Mouse (Mus musculus) ovary, adult 18-20 months (tissue): Measurements from ENCODE around the gene Serpina16.
"Not testable (repeated sequence)": the region's sequence is repeated elsewhere in the genome, so short reads cannot be mapped to it uniquely, and the experiment has no call there.

Experiments used
- DNase-seq: peaks from one replicate; pipeline ENCODE4 v3.0.0; 2022; ENCODE audit warnings: low spot score, mixed read lengths

Gene Serpina16

GRCm38 (mm10) chr12:103676039-103676438, at the start of gene Serpina16:
Gene Serpina16 (minus strand): TSS chr12:103676139.
- no peak for DNase-seq

GRCm38 (mm10) chr12:103711537-103711936, 35.6 kb upstream of the Serpina16 start:
- no peak for DNase-seq

GRCm38 (mm10) chr12:103710405-103710804, 34.5 kb upstream of the Serpina16 start:
- no peak for DNase-seq

- no peak for DNase-seq
These were observed 30.2 kb upstream of the Serpina16 start for GRCm38 (mm10) chr12:103706113-103706512.

GRCm38 (mm10) chr12:103705547-103705946, 29.6 kb upstream of the Serpina16 start:
- no peak for DNase-seq

- no peak for DNase-seq
These were observed 24.3 kb upstream of the Serpina16 start for GRCm38 (mm10) chr12:103700144-103700750.

GRCm38 (mm10) chr12:103695429-103695828, 19.5 kb upstream of the Serpina16 start, which contains the start of gene Serpina1f:
Gene Serpina1f (minus strand): TSS chr12:103695529.
- no peak for DNase-seq

- DNase-seq, result peak; percentile 49
These were observed 12.4 kb upstream of the Serpina16 start for GRCm38 (mm10) chr12:103688221-103688814.

GRCm38 (mm10) chr12:103687021-103687420, 11.1 kb upstream of the Serpina16 start:
- no peak for DNase-seq

GRCm38 (mm10) chr12:103686050-103686449, 10.1 kb upstream of the Serpina16 start:
- no peak for DNase-seq

GRCm38 (mm10) chr12:103685386-103685785, 9.4 kb upstream of the Serpina16 start:
- DNase-seq, result no peak

- DNase-seq, result no peak
These were observed 7.8 kb upstream of the Serpina16 start for GRCm38 (mm10) chr12:103683775-103684174.

GRCm38 (mm10) chr12:103681739-103682138, 5.8 kb upstream of the Serpina16 start:
- DNase-seq, result no peak

GRCm38 (mm10) chr12:103681169-103681568, 5.2 kb upstream of the Serpina16 start:
- no peak for DNase-seq

GRCm38 (mm10) chr12:103679853-103680252, 3.9 kb upstream of the Serpina16 start:
- DNase-seq, result not testable (repeated sequence)

GRCm38 (mm10) chr12:103673179-103673578, 2.8 kb downstream of the Serpina16 start:
- DNase-seq, result peak; percentile 25

- no peak for DNase-seq
These were observed 4.5 kb downstream of the Serpina16 start for GRCm38 (mm10) chr12:103671483-103671882.

- DNase-seq, result no peak
These were observed 5.0 kb downstream of the Serpina16 start for GRCm38 (mm10) chr12:103670964-103671363.

- DNase-seq, result peak; percentile 31
These were observed 5.6 kb downstream of the Serpina16 start for GRCm38 (mm10) chr12:103670344-103670743.

- DNase-seq, result no peak
These were observed 10.7 kb downstream of the Serpina16 start for GRCm38 (mm10) chr12:103665286-103665685.

GRCm38 (mm10) chr12:103662053-103662452, 13.9 kb downstream of the Serpina16 start:
- not testable (repeated sequence) for DNase-seq

- DNase-seq, result no peak
These were observed 15.9 kb downstream of the Serpina16 start for GRCm38 (mm10) chr12:103660076-103660475.

GRCm38 (mm10) chr12:103659171-103659570, 16.8 kb downstream of the Serpina16 start:
- no peak for DNase-seq

GRCm38 (mm10) chr12:103657991-103658390, 17.9 kb downstream of the Serpina16 start:
- DNase-seq, result no peak
